Mouse (Mus musculus) forebrain, embryonic 12.5 days (tissue): ENCODE data around the gene Gm38394. TPM values are rescaled to one million over a fixed set of nuclear protein-coding genes. Genes with fewer than 3 reads are reported as not detected.

ENCODE experiments used
- ATAC-seq: fragments of 200-750 bp; cut with Nextera tagmentation; 2 replicates; pipeline ENCODE4 v1.8.0; 2017; ENCODE audit warnings: moderate TSS enrichment; ENCODE audit not compliant: low FRiP score
- H3K27ac ChIP-seq: fragments of 300-500 bp; sonication (generic); 2 replicates; pipeline ENCODE4 v1.5.1; 2016; ENCODE audit warnings: mild to moderate bottlenecking
- H3K27me3 ChIP-seq: fragments of 300-500 bp; sonication (generic); 2 replicates; pipeline ENCODE4 v1.6.1; 2016; ENCODE audit warnings: mild to moderate bottlenecking
- H3K36me3 ChIP-seq: fragments of 300-500 bp; sonication (generic); replicated peaks from 2 replicates; pipeline ENCODE4 v1.6.1; 2016; ENCODE audit warnings: mild to moderate bottlenecking
- H3K4me1 ChIP-seq: fragments of 300-500 bp; sonication (generic); 2 replicates; pipeline ENCODE4 v1.6.1; 2016
- H3K4me2 ChIP-seq: fragments of 300-500 bp; sonication (generic); 2 replicates; pipeline ENCODE4 v1.6.1; 2016; ENCODE audit warnings: mild to moderate bottlenecking, moderate library complexity
- H3K4me3 ChIP-seq: fragments of 300-500 bp; sonication (generic); replicated peaks from 2 replicates; pipeline ENCODE4 v1.5.1; 2016; ENCODE audit warnings: mild to moderate bottlenecking
- H3K9ac ChIP-seq: fragments of 300-500 bp; sonication (generic); 2 replicates; pipeline ENCODE4 v1.6.1; 2016; ENCODE audit warnings: mild to moderate bottlenecking
- H3K9me3 ChIP-seq: fragments of 300-500 bp; sonication (generic); 2 replicates; pipeline ENCODE4 v1.6.1; 2016
- WGBS: fragments of 180-500 bp; shearing (Covaris S2); methylation state at CpG from one replicate; pipeline ENCODE4 v1.1.7; 2016; 5-methylcytosine and 5-hydroxymethylcytosine counted together
- polyA plus RNA-seq: library from polyadenylated mRNA; unstranded; fragments of >200 nt; fragmentation: Nextera tagmentation; extraction: Ambion mirVana; gene quantifications from 2 replicates; pipeline ENCODE4 v1.2.1, GENCODE M21; 2016

The Gm38394 gene
- polyA plus RNA-seq, 1 experiment from 2014 or later: 6.4 TPM

GRCm38 (mm10) chr1:133613817-133614216 lies 47.3 kb downstream of the Gm38394 start:
- H3K9ac ChIP-seq: no peak overlapping the region

GRCm38 (mm10) chr1:133611436-133611835 lies 49.7 kb downstream of the Gm38394 start:
- ATAC-seq: no peak
- H3K9ac ChIP-seq: no peak overlapping the region
- WGBS: 63% methylated on average over 1 of the region's 1 CpGs

More at GRCm38 (mm10) chr1:133613817-133614216, 47.3 kb downstream of the Gm38394 start:
- WGBS: 82% methylated on average over 3 of the region's 3 CpGs
- Histone ChIP-seq H3K27ac (no peak overlapping the region), H3K4me3 (no peak overlapping the region), H3K36me3 (peaks cover 7% of the 10 kb centered on the region), H3K27me3 (no peaks in the 10 kb centered on the region), H3K9me3 (no peaks in the 10 kb centered on the region), H3K4me2 (no peak overlapping the region), H3K4me1 (peaks cover 5% of the 10 kb centered on the region)
- ATAC-seq: no peak

GRCm38 (mm10) chr1:133610601-133611000 lies 50.5 kb downstream of the Gm38394 start:
- Histone ChIP-seq H3K36me3 (peaks cover 27% of the 10 kb centered on the region), H3K9ac (no peak overlapping the region), H3K27me3 (no peaks in the 10 kb centered on the region), H3K4me3 (no peak overlapping the region; the same call in 1 of the 2 replicates), H3K27ac (no peak overlapping the region), H3K9me3 (no peaks in the 10 kb centered on the region), H3K4me2 (0 out of 2 replicates have a peak overlapping the region, but pooled peaks have one; percentile 11), H3K4me1 (peaks cover 12% of the 10 kb centered on the region)
- ATAC-seq: no peak; the same call in 1 of the 2 replicates
- 61% methylated on average over 6 of the region's 6 CpGs for WGBS

More at GRCm38 (mm10) chr1:133611436-133611835, 49.7 kb downstream of the Gm38394 start:
- H3K4me2 ChIP-seq: no peak overlapping the region
- no peaks in the 10 kb centered on the region for H3K27me3 ChIP-seq
- H3K36me3 ChIP-seq: peaks cover 18% of the 10 kb centered on the region
- H3K4me1 ChIP-seq: peaks cover 12% of the 10 kb centered on the region
- H3K4me3 ChIP-seq: no peak overlapping the region
- no peak overlapping the region for H3K27ac ChIP-seq
- H3K9me3 ChIP-seq: no peaks in the 10 kb centered on the region

- H3K4me3 ChIP-seq: peak within 1 kb of the TSS; percentile 95
- peaks cover 12% of the 10 kb centered on the region for H3K4me1 ChIP-seq
- H3K36me3 ChIP-seq: peaks cover 33% of the 10 kb centered on the region
- ATAC-seq: peak; percentile 98
- H3K9me3 ChIP-seq: no peaks in the 10 kb centered on the region
- WGBS: under 1% methylated on average over 73 of the region's 73 CpGs
- peak within 1 kb of the TSS; percentile 92 for H3K27ac ChIP-seq
- H3K9ac ChIP-seq: peak within 1 kb of the TSS; percentile 91
- H3K27me3 ChIP-seq: no peaks in the 10 kb centered on the region
- H3K4me2 ChIP-seq: peak within 1 kb of the TSS; percentile 70
These were observed 51.2 kb downstream of the Gm38394 start, which contains the start of gene Snrpe for GRCm38 (mm10) chr1:133609771-133610502. TSS of gene Snrpe (minus strand) at chr1:133610291.

- no peaks in the 10 kb centered on the region for H3K27me3 ChIP-seq
- no peak overlapping the region for H3K9ac ChIP-seq
- peaks cover 3% of the 10 kb centered on the region; the same call in 1 of the 2 replicates for H3K4me1 ChIP-seq
- H3K36me3 ChIP-seq: peaks cover 80% of the 10 kb centered on the region
- 97% methylated on average over 4 of the region's 4 CpGs for WGBS
- ATAC-seq: no peak
- no peaks in the 10 kb centered on the region for H3K9me3 ChIP-seq
- no peak overlapping the region for H3K4me2 ChIP-seq
- H3K4me3 ChIP-seq: no peak overlapping the region
- no peak overlapping the region for H3K27ac ChIP-seq
These were observed 57.9 kb downstream of the Gm38394 start for GRCm38 (mm10) chr1:133603174-133603573.

GRCm38 (mm10) chr1:133596298-133597007 lies 64.7 kb downstream of the Gm38394 start:
- Histone ChIP-seq H3K27me3 (no peaks in the 10 kb centered on the region), H3K27ac (peak overlapping the region; percentile 79), H3K4me3 (no peak overlapping the region), H3K4me2 (no peak overlapping the region), H3K36me3 (peaks cover 13% of the 10 kb centered on the region), H3K4me1 (peaks cover 14% of the 10 kb centered on the region), H3K9ac (no peak overlapping the region), H3K9me3 (no peaks in the 10 kb centered on the region)
- under 1% methylated on average over 4 of the region's 4 CpGs for WGBS
- ATAC-seq: peak; percentile 41; the same call in 1 of the 2 replicates

- WGBS: 71% methylated on average over 6 of the region's 6 CpGs
- Histone ChIP-seq H3K9ac (no peak overlapping the region), H3K4me2 (no peak overlapping the region), H3K27ac (no peak overlapping the region), H3K4me3 (no peak overlapping the region), H3K9me3 (no peaks in the 10 kb centered on the region), H3K27me3 (no peaks in the 10 kb centered on the region), H3K4me1 (peaks cover 8% of the 10 kb centered on the region), H3K36me3 (no peaks in the 10 kb centered on the region)
- no peak for ATAC-seq
These were observed 75.1 kb downstream of the Gm38394 start for GRCm38 (mm10) chr1:133585995-133586537.

- WGBS: 90% methylated on average over 11 of the region's 11 CpGs
- H3K4me3 ChIP-seq: no peak overlapping the region
- H3K36me3 ChIP-seq: no peaks in the 10 kb centered on the region
- H3K27ac ChIP-seq: no peak overlapping the region
- no peaks in the 10 kb centered on the region for H3K27me3 ChIP-seq
- no peak overlapping the region for H3K4me2 ChIP-seq
- no peak for ATAC-seq
- H3K4me1 ChIP-seq: no peaks in the 10 kb centered on the region
- H3K9me3 ChIP-seq: 0 out of 2 replicates have a peak, but pooled peaks cover 2% of the 10 kb centered on the region
- no peak overlapping the region for H3K9ac ChIP-seq
These were observed 89.8 kb downstream of the Gm38394 start for GRCm38 (mm10) chr1:133571293-133571692.

Other genes with a start within 250 kb of the Gm38394 start
- gene Sox13, start 236.9 kb downstream of the Gm38394 start, polyA plus RNA-seq: 13.1 and 13.3 TPM in 2 replicates
- gene Snrpe, start 51.0 kb downstream of the Gm38394 start, polyA plus RNA-seq: 773 and 780 TPM in 2 replicates
- gene Zbed6, start 433 bp downstream of the Gm38394 start, polyA plus RNA-seq: not detected in 2 replicates
- gene Lax1, start 28.8 kb upstream of the Gm38394 start, polyA plus RNA-seq: 0.20 and 0.22 TPM in 2 replicates
- gene Atp2b4, start 139.7 kb upstream of the Gm38394 start, polyA plus RNA-seq: 8.5 and 9.2 TPM in 2 replicates
- 2.6 and 3.2 TPM in 2 replicates for gene Optc, start 246.7 kb upstream of the Gm38394 start, polyA plus RNA-seq